Mouse (Mus musculus) macrophage (primary cell): ENCODE data around the gene Kat7. TPM values are rescaled to one million over a fixed set of nuclear protein-coding genes. Genes with fewer than 3 reads are reported as not detected.

ENCODE experiments used
- H3K27ac ChIP-seq: fragments of 350-480 bp; formaldehyde crosslinking; 2 replicates; pipeline ENCODE4 v1.9.0; 2021
- H3K36me3 ChIP-seq: fragments of 350-480 bp; formaldehyde crosslinking; 2 replicates; pipeline ENCODE4 v1.9.0; 2021; ENCODE audit errors: inconsistent target
- H3K4me3 ChIP-seq: fragments of 350-480 bp; formaldehyde crosslinking; 2 replicates; pipeline ENCODE4 v1.9.0; 2021; ENCODE audit errors: inconsistent target
- H3K79me2 ChIP-seq: fragments of 350-480 bp; formaldehyde crosslinking; 2 replicates; pipeline ENCODE4 v1.9.0; 2021; ENCODE audit errors: inconsistent target
- WGBS: methylation state at CpG from one replicate; pipeline ENCODE4 v1.1.7; 2026; ENCODE audit warnings: inconsistent platforms; ENCODE audit not compliant: missing documents; 5-methylcytosine and 5-hydroxymethylcytosine counted together
- polyA plus RNA-seq: library from polyadenylated mRNA; stranded (reverse); fragments of 250-400 nt; gene quantifications from 3 replicates; pipeline ENCODE4 v1.2.4, GENCODE M21; 2018; ENCODE audit warnings: inconsistent platforms

Gene Kat7
- polyA plus RNA-seq, 1 experiment from 2014 or later, result 38.3 TPM

GRCm38 (mm10) chr11:95279061-95279659 is 30.9 kb downstream of the Kat7 start:
- no peaks in the 10 kb centered on the region for H3K79me2 ChIP-seq
- H3K4me3 ChIP-seq, result no peak overlapping the region
- 98% methylated on average over 4 of the region's 4 CpGs for WGBS
- no peak overlapping the region for H3K27ac ChIP-seq
- H3K36me3 ChIP-seq, result peaks cover 85% of the 10 kb centered on the region

GRCm38 (mm10) chr11:95276056-95276455 is 34.0 kb downstream of the Kat7 start:
- 96% methylated on average over 6 of the region's 6 CpGs for WGBS
- Histone ChIP-seq H3K4me3 (no peak overlapping the region), H3K27ac (no peak overlapping the region), H3K36me3 (peaks cover 83% of the 10 kb centered on the region), H3K79me2 (no peaks in the 10 kb centered on the region)

GRCm38 (mm10) chr11:95274613-95275012 is 35.4 kb downstream of the Kat7 start:
- no peaks in the 10 kb centered on the region for H3K79me2 ChIP-seq
- H3K27ac ChIP-seq, result peak overlapping the region; percentile 31
- peaks cover 80% of the 10 kb centered on the region for H3K36me3 ChIP-seq
- 10% methylated on average over 3 of the region's 3 CpGs for WGBS
- H3K4me3 ChIP-seq, result no peak overlapping the region

- WGBS, result 97% methylated on average over 5 of the region's 5 CpGs
- Histone ChIP-seq H3K36me3 (peaks cover 78% of the 10 kb centered on the region), H3K4me3 (no peak overlapping the region), H3K27ac (no peak overlapping the region), H3K79me2 (no peaks in the 10 kb centered on the region)
These were observed 36.4 kb downstream of the Kat7 start for GRCm38 (mm10) chr11:95273661-95274060.

- 83% methylated on average over 6 of the region's 6 CpGs for WGBS
These were observed 43.4 kb downstream of the Kat7 start for GRCm38 (mm10) chr11:95266540-95267245.

GRCm38 (mm10) chr11:95264455-95265013 is 45.5 kb downstream of the Kat7 start:
- WGBS, result 87% methylated on average over 4 of the region's 4 CpGs
- Histone ChIP-seq H3K27ac (no peak overlapping the region), H3K79me2 (no peaks in the 10 kb centered on the region), H3K4me3 (no peak overlapping the region), H3K36me3 (0 out of 2 replicates have a peak, but pooled peaks cover 6% of the 10 kb centered on the region)

More at GRCm38 (mm10) chr11:95266540-95267245, 43.4 kb downstream of the Kat7 start:
- no peak overlapping the region for H3K27ac ChIP-seq
- peaks cover 23% of the 10 kb centered on the region; the same call in 1 of the 2 replicates for H3K36me3 ChIP-seq
- H3K4me3 ChIP-seq, result no peak overlapping the region
- no peaks in the 10 kb centered on the region for H3K79me2 ChIP-seq

GRCm38 (mm10) chr11:95263816-95264454 is 46.1 kb downstream of the Kat7 start:
- WGBS, result 88% methylated on average over 11 of the region's 11 CpGs
- H3K79me2 ChIP-seq, result no peaks in the 10 kb centered on the region
- H3K4me3 ChIP-seq, result no peak overlapping the region
- no peak overlapping the region for H3K27ac ChIP-seq
- H3K36me3 ChIP-seq, result 0 out of 2 replicates have a peak, but pooled peaks cover under 1% of the 10 kb centered on the region

GRCm38 (mm10) chr11:95261178-95261751 is 48.8 kb downstream of the Kat7 start, which contains the start of gene Tac4:
Tac4 (plus strand) TSS chr11:95261529.
- H3K79me2 ChIP-seq, result no peaks in the 10 kb centered on the region
- no peaks in the 10 kb centered on the region for H3K36me3 ChIP-seq
- no peak within 1 kb of the TSS for H3K27ac ChIP-seq
- WGBS, result 26% methylated on average over 5 of the region's 5 CpGs
- H3K4me3 ChIP-seq, result no peak within 1 kb of the TSS

GRCm38 (mm10) chr11:95259088-95259849 is 50.8 kb downstream of the Kat7 start:
- no peaks in the 10 kb centered on the region for H3K36me3 ChIP-seq
- WGBS, result under 1% methylated on average over 73 of the region's 73 CpGs
- H3K4me3 ChIP-seq, result peak overlapping the region; percentile 30
- H3K79me2 ChIP-seq, result no peaks in the 10 kb centered on the region
- H3K27ac ChIP-seq, result peak overlapping the region; percentile 51

GRCm38 (mm10) chr11:95258490-95258889 is 51.6 kb downstream of the Kat7 start:
- H3K79me2 ChIP-seq, result no peaks in the 10 kb centered on the region
- H3K27ac ChIP-seq, result no peak overlapping the region
- H3K36me3 ChIP-seq, result no peaks in the 10 kb centered on the region
- 1% methylated on average over 26 of the region's 26 CpGs for WGBS
- H3K4me3 ChIP-seq, result peak overlapping the region; percentile 28

- Histone ChIP-seq H3K36me3 (no peaks in the 10 kb centered on the region), H3K27ac (no peak overlapping the region), H3K4me3 (no peak overlapping the region), H3K79me2 (no peaks in the 10 kb centered on the region)
- WGBS, result 68% methylated on average over 4 of the region's 4 CpGs
These were observed 52.1 kb downstream of the Kat7 start for GRCm38 (mm10) chr11:95257930-95258329.

- 86% methylated on average over 5 of the region's 6 CpGs for WGBS
- H3K27ac ChIP-seq, result no peak overlapping the region
- H3K4me3 ChIP-seq, result no peak overlapping the region
- no peaks in the 10 kb centered on the region for H3K79me2 ChIP-seq
- H3K36me3 ChIP-seq, result no peaks in the 10 kb centered on the region
These were observed 54.3 kb downstream of the Kat7 start for GRCm38 (mm10) chr11:95255747-95256146.

GRCm38 (mm10) chr11:95254165-95254564 is 55.9 kb downstream of the Kat7 start:
- Histone ChIP-seq H3K36me3 (no peaks in the 10 kb centered on the region), H3K79me2 (no peaks in the 10 kb centered on the region), H3K4me3 (no peak overlapping the region), H3K27ac (no peak overlapping the region)
- WGBS, result 44% methylated on average over 8 of the region's 8 CpGs

GRCm38 (mm10) chr11:95252104-95252503 is 57.9 kb downstream of the Kat7 start:
- WGBS, result 91% methylated on average over 6 of the region's 6 CpGs
- H3K79me2 ChIP-seq, result no peaks in the 10 kb centered on the region
- no peak overlapping the region for H3K27ac ChIP-seq
- H3K4me3 ChIP-seq, result no peak overlapping the region
- no peaks in the 10 kb centered on the region for H3K36me3 ChIP-seq
